Comparison of ENCODE assay signal across 9 mouse cellular contexts in the genomic region with DNA sequence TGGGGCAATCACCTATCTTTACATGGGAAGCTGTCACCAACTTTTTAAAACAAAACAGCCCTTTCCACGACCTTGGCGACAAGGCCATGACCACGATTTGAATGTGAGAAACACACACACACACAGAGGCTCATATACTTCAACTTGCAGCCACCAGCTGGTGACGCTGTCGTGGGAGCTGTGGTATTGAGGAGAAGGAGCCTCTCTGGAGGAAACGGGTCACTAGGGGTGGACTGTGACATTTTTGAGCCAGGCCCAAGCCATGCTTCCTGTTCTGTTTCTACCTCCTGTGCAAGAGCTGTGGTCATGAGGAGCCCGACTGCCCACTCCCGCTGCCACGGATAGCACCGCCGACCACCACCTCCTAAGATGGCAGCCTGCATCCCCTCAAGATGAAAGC. TPM values are rescaled to one million over a fixed set of nuclear protein-coding genes. Genes with fewer than 3 reads are reported as not detected.
DNase-seq lines count a peak whose midpoint lies in the region; ATAC-seq and TF ChIP-seq lines count a peak whose summit lies in the region.
"Had no signal": no experiment of that assay in that cellular context is flagged by ENCODE, and none has a peak within 500 bp of the region (broad histone marks: within the 10 kb centered on the region; RNA-seq: fewer than 3 reads in every experiment).

No protein-coding gene starts in this region.

- no peaks in the 10 kb centered on the region for H3K9me3 ChIP-seq in limb, embryonic 14.5 days (ENCODE audit: control insufficient read depth, low read length)
- H3K9me3 ChIP-seq in limb, embryonic 10.5 days (replicated peaks) = no peaks in the 10 kb centered on the region
- H3K9me3 ChIP-seq in embryonic facial prominence, embryonic 15.5 days (replicated peaks) = no peaks in the 10 kb centered on the region
- no peaks in the 10 kb centered on the region for H3K9me3 ChIP-seq in kidney, embryonic 16.5 days (ENCODE audit: low read length)
- H3K9me3 ChIP-seq: limb, embryonic 12.5 days had no signal

- DNase-seq in limb, embryonic 14.5 days (ENCODE audit: low spot score) = no peak
- DNase-seq in limb, embryonic 10.5 days (ENCODE audit: low spot score) = no peak
- DNase-seq in natural killer cell, adult 2 months (ENCODE audit: low spot score in 2 of 2) = peak; percentile 73 to 88
- no peak for DNase-seq in layer of hippocampus, adult 18-20 months (ENCODE audit: low spot score in 2 of 2)
- DNase-seq in frontal cortex, postnatal 36 days (ENCODE audit: low spot score in 2 of 2) = no peak

- no peak for TF ChIP-seq POLR2A in limb, embryonic 14.5 days (IDR thresholded peaks at IDR 0.05; ENCODE audit: borderline replicate concordance, extremely low read depth, insufficient read depth, insufficient read length)

- H3K27ac ChIP-seq in limb, embryonic 14.5 days (replicated peaks; ENCODE audit: low read depth, low read length) = peak overlapping the region; percentile 55; the same call in 1 of the 2 replicates
- no peak overlapping the region for H3K27ac ChIP-seq in limb, embryonic 10.5 days
- H3K27ac ChIP-seq in embryonic facial prominence, embryonic 15.5 days (replicated peaks) = 0 out of 2 replicates have a peak overlapping the region, but pooled peaks have one; percentile 22
- H3K27ac ChIP-seq in kidney, embryonic 16.5 days (ENCODE audit: low read length) = peak overlapping the region; percentile 13; the same call in 1 of the 2 replicates

- WGBS in limb, embryonic 14.5 days = 88% methylated on average over 11 of the region's 11 CpGs
- WGBS in limb, embryonic 10.5 days = 87% methylated on average over 11 of the region's 11 CpGs
- 78% methylated on average over 11 of the region's 11 CpGs for WGBS in embryonic facial prominence, embryonic 15.5 days
- 75% methylated on average over 11 of the region's 11 CpGs for WGBS in kidney, embryonic 16.5 days

- no peak overlapping the region for H3K9ac ChIP-seq in limb, embryonic 14.5 days (ENCODE audit: low read depth, low read length, severe bottlenecking)
- no peak overlapping the region for H3K9ac ChIP-seq in embryonic facial prominence, embryonic 15.5 days
- no peak overlapping the region for H3K9ac ChIP-seq in kidney, embryonic 16.5 days (replicated peaks; ENCODE audit: low read length)
- H3K9ac ChIP-seq: limb, embryonic 12.5 days had no signal

- no peaks in the 10 kb centered on the region for H3K27me3 ChIP-seq in limb, embryonic 14.5 days (ENCODE audit: control insufficient read depth, insufficient read depth, low read length)
- no peaks in the 10 kb centered on the region for H3K27me3 ChIP-seq in limb, embryonic 10.5 days (ENCODE audit: low read depth, poor library complexity, severe bottlenecking)
- H3K27me3 ChIP-seq in embryonic facial prominence, embryonic 15.5 days = no peaks in the 10 kb centered on the region
- no peaks in the 10 kb centered on the region for H3K27me3 ChIP-seq in kidney, embryonic 16.5 days (ENCODE audit: insufficient read depth, low read length)
- H3K27me3 ChIP-seq: limb, embryonic 12.5 days had no signal

- H3K36me3 ChIP-seq in limb, embryonic 14.5 days (ENCODE audit: control insufficient read depth, insufficient read depth, low read length) = peaks cover 36% of the 10 kb centered on the region
- peaks cover 60% of the 10 kb centered on the region for H3K36me3 ChIP-seq in limb, embryonic 10.5 days
- H3K36me3 ChIP-seq in embryonic facial prominence, embryonic 15.5 days = no peaks in the 10 kb centered on the region
- peaks cover 16% of the 10 kb centered on the region for H3K36me3 ChIP-seq in kidney, embryonic 16.5 days (ENCODE audit: insufficient read depth, low read length)

- H3K4me1 ChIP-seq in limb, embryonic 14.5 days (ENCODE audit: control insufficient read depth, insufficient read depth, low read length) = peaks cover 49% of the 10 kb centered on the region
- peaks cover 39% of the 10 kb centered on the region for H3K4me1 ChIP-seq in limb, embryonic 10.5 days
- H3K4me1 ChIP-seq in embryonic facial prominence, embryonic 15.5 days = peaks cover 81% of the 10 kb centered on the region
- H3K4me1 ChIP-seq in kidney, embryonic 16.5 days (ENCODE audit: insufficient read depth, low read length) = peaks cover 53% of the 10 kb centered on the region

- ATAC-seq in limb, embryonic 14.5 days (ENCODE audit: low FRiP score, low read depth) = no peak
- ATAC-seq in embryonic facial prominence, embryonic 15.5 days (ENCODE audit: insufficient number of reproducible peaks, low FRiP score, low TSS enrichment, low read depth) = no peak
- no peak for ATAC-seq in kidney, embryonic 16.5 days (ENCODE audit: low FRiP score, low TSS enrichment)
- no peak for ATAC-seq in activated CD4-positive, CD25-positive, alpha-beta regulatory T cell, adult 4 months

- H3K4me2 ChIP-seq in limb, embryonic 14.5 days (replicated peaks; ENCODE audit: low read depth, low read length, severe bottlenecking) = no peak overlapping the region
- H3K4me2 ChIP-seq in embryonic facial prominence, embryonic 15.5 days (replicated peaks) = no peak overlapping the region
- H3K4me2 ChIP-seq in kidney, embryonic 16.5 days (replicated peaks; ENCODE audit: low read depth, low read length) = no peak overlapping the region
- H3K4me2 ChIP-seq: limb, embryonic 12.5 days had no signal

- no peak overlapping the region for H3K4me3 ChIP-seq in limb, embryonic 14.5 days (replicated peaks; ENCODE audit: low read length)
- H3K4me3 ChIP-seq in limb, embryonic 10.5 days = no peak overlapping the region
- no peak overlapping the region for H3K4me3 ChIP-seq in embryonic facial prominence, embryonic 15.5 days (replicated peaks)
- H3K4me3 ChIP-seq in kidney, embryonic 16.5 days (ENCODE audit: low read length) = no peak overlapping the region
- H3K4me3 ChIP-seq: limb, embryonic 12.5 days had no signal

RNA-seq across cellular contexts. Expression of a gene that starts 46.4 kb away (rescaled TPM):
- polyA plus RNA-seq in limb, embryonic 14.5 days (2012; rRNA removed) = 47.6 and 49.5 TPM in 2 replicates
- 30.2 and 39.8 TPM in 2 replicates for polyA plus RNA-seq in limb, embryonic 14.5 days (2014; fragmentation: Nextera tagmentation; extraction: Ambion mirVana)
- polyA plus RNA-seq in limb, embryonic 10.5 days (2016; fragmentation: Nextera tagmentation; extraction: Ambion mirVana) = 59.3 and 59.5 TPM in 2 replicates
- 50.4 and 50.9 TPM in 2 replicates for polyA plus RNA-seq in embryonic facial prominence, embryonic 15.5 days (2015; fragmentation: Nextera tagmentation; extraction: Ambion mirVana)
- 58.2 and 69.4 TPM in 2 replicates for polyA plus RNA-seq in kidney, embryonic 16.5 days (2015; fragmentation: Nextera tagmentation; extraction: Ambion mirVana)
- 10 to 100 TPM; 41.1 to 48.5 TPM for polyA plus RNA-seq in activated CD4-positive, CD25-positive, alpha-beta regulatory T cell, adult 4 months (2017; shearing (Covaris generic))
- 100 to 1,000 TPM; 148 to 149 TPM for total RNA-seq in layer of hippocampus, adult 18-20 months (2021)

Comparison
In these comparisons a context has a peak if more than half of its experiments do, and no peak if none do; other contexts are left out.
1. DNase-seq: peak in natural killer cell, adult 2 months (2 of 2); none in limb, embryonic 14.5 days (single experiment), limb, embryonic 10.5 days (single experiment), layer of hippocampus, adult 18-20 months (0 of 2) and frontal cortex, postnatal 36 days (0 of 2).